Mouse (Mus musculus): ENCODE measurements around the gene Disp2.

Gene Disp2

GRCm38 (mm10) chr2:118752792-118753108 is 26.8 kb upstream of the Disp2 start:
- no peaks in the 10 kb centered on the region for H3K9me3 ChIP-seq (ENCODE audit: low read length)
- H3K36me3 ChIP-seq (ENCODE audit: insufficient read depth, low read length): no peaks in the 10 kb centered on the region
- no peak overlapping the region for H3K4me3 ChIP-seq (replicated peaks; ENCODE audit: low read length)
- peaks cover 38% of the 10 kb centered on the region for H3K4me1 ChIP-seq (replicated peaks; ENCODE audit: low read depth, low read length)
- no peak for TF ChIP-seq CTCF (conservative IDR thresholded peaks at IDR 0.05; ENCODE audit: low read length)
- H3K27me3 ChIP-seq (ENCODE audit: insufficient read depth, low read length): peaks cover 92% of the 10 kb centered on the region

- Histone ChIP-seq H3K4me3 (replicated peaks; ENCODE audit: low read length) (no peak overlapping the region), H3K9me3 (ENCODE audit: low read length) (no peaks in the 10 kb centered on the region), H3K27me3 (ENCODE audit: insufficient read depth, low read length) (peaks cover 92% of the 10 kb centered on the region), H3K36me3 (ENCODE audit: insufficient read depth, low read length) (no peaks in the 10 kb centered on the region), H3K4me1 (replicated peaks; ENCODE audit: low read depth, low read length) (peaks cover 42% of the 10 kb centered on the region)
- TF ChIP-seq NANOG (IDR thresholded peaks at IDR 0.05; ENCODE audit: borderline replicate concordance, low read length): no peak
- no peak for TF ChIP-seq CTCF (conservative IDR thresholded peaks at IDR 0.05; ENCODE audit: low read length)
- no peak for TF ChIP-seq POU5F1 (IDR thresholded peaks at IDR 0.05; ENCODE audit: borderline replicate concordance, low read length)
Observed at GRCm38 (mm10) chr2:118754143-118754542, 25.4 kb upstream of the Disp2 start.

GRCm38 (mm10) chr2:118755407-118755806 is 24.1 kb upstream of the Disp2 start:
- H3K4me3 ChIP-seq (replicated peaks; ENCODE audit: low read length): no peak overlapping the region
- peaks cover 90% of the 10 kb centered on the region for H3K27me3 ChIP-seq (ENCODE audit: insufficient read depth, low read length)
- no peaks in the 10 kb centered on the region for H3K36me3 ChIP-seq (ENCODE audit: insufficient read depth, low read length)
- H3K4me1 ChIP-seq (replicated peaks; ENCODE audit: low read depth, low read length): peaks cover 36% of the 10 kb centered on the region
- no peaks in the 10 kb centered on the region for H3K9me3 ChIP-seq (ENCODE audit: low read length)
- no peak for TF ChIP-seq POU5F1 (IDR thresholded peaks at IDR 0.05; ENCODE audit: borderline replicate concordance, low read length)

- Histone ChIP-seq H3K4me3 (replicated peaks; ENCODE audit: low read length) (no peak overlapping the region), H3K27me3 (ENCODE audit: insufficient read depth, low read length) (peaks cover 91% of the 10 kb centered on the region), H3K9me3 (ENCODE audit: low read length) (no peaks in the 10 kb centered on the region), H3K4me1 (replicated peaks; ENCODE audit: low read depth, low read length) (peaks cover 38% of the 10 kb centered on the region), H3K36me3 (ENCODE audit: insufficient read depth, low read length) (no peaks in the 10 kb centered on the region)
- TF ChIP-seq CTCF (conservative IDR thresholded peaks at IDR 0.05; ENCODE audit: low read length) (no peak), POU5F1 (IDR thresholded peaks at IDR 0.05; ENCODE audit: borderline replicate concordance, low read length) (no peak), NANOG (IDR thresholded peaks at IDR 0.05; ENCODE audit: borderline replicate concordance, low read length) (no peak)
Observed at GRCm38 (mm10) chr2:118756103-118756502, 23.4 kb upstream of the Disp2 start.

GRCm38 (mm10) chr2:118759828-118760227 is 19.7 kb upstream of the Disp2 start:
- TF ChIP-seq POU5F1 (IDR thresholded peaks at IDR 0.05; ENCODE audit: borderline replicate concordance, low read length): no peak
- TF ChIP-seq NANOG (IDR thresholded peaks at IDR 0.05; ENCODE audit: borderline replicate concordance, low read length): no peak
- TF ChIP-seq CTCF (conservative IDR thresholded peaks at IDR 0.05; ENCODE audit: low read length): peak; percentile 65
- Histone ChIP-seq H3K36me3 (ENCODE audit: insufficient read depth, low read length) (no peaks in the 10 kb centered on the region), H3K4me3 (replicated peaks; ENCODE audit: low read length) (no peak overlapping the region), H3K4me1 (replicated peaks; ENCODE audit: low read depth, low read length) (peaks cover 62% of the 10 kb centered on the region), H3K27me3 (ENCODE audit: insufficient read depth, low read length) (peaks cover 92% of the 10 kb centered on the region), H3K9me3 (ENCODE audit: low read length) (no peaks in the 10 kb centered on the region)

GRCm38 (mm10) chr2:118760311-118761025 is 19.1 kb upstream of the Disp2 start:
- Histone ChIP-seq H3K36me3 (ENCODE audit: insufficient read depth, low read length) (no peaks in the 10 kb centered on the region), H3K27me3 (ENCODE audit: insufficient read depth, low read length) (peaks cover 86% of the 10 kb centered on the region), H3K9me3 (ENCODE audit: low read length) (no peaks in the 10 kb centered on the region), H3K4me3 (replicated peaks; ENCODE audit: low read length) (no peak overlapping the region), H3K4me1 (replicated peaks; ENCODE audit: low read depth, low read length) (peaks cover 62% of the 10 kb centered on the region)
- no peak for TF ChIP-seq POU5F1 (IDR thresholded peaks at IDR 0.05; ENCODE audit: borderline replicate concordance, low read length)
- no peak for TF ChIP-seq NANOG (IDR thresholded peaks at IDR 0.05; ENCODE audit: borderline replicate concordance, low read length)
- TF ChIP-seq CTCF (conservative IDR thresholded peaks at IDR 0.05; ENCODE audit: low read length): no peak

- TF ChIP-seq NANOG (IDR thresholded peaks at IDR 0.05; ENCODE audit: borderline replicate concordance, low read length): no peak
- no peak for TF ChIP-seq CTCF (conservative IDR thresholded peaks at IDR 0.05; ENCODE audit: low read length)
- H3K4me3 ChIP-seq (replicated peaks; ENCODE audit: low read length): 0 out of 2 replicates have a peak overlapping the region, but pooled peaks have one; percentile 55
- peaks cover 84% of the 10 kb centered on the region for H3K27me3 ChIP-seq (ENCODE audit: insufficient read depth, low read length)
- H3K4me1 ChIP-seq (replicated peaks; ENCODE audit: low read depth, low read length): peaks cover 62% of the 10 kb centered on the region
- H3K9me3 ChIP-seq (ENCODE audit: low read length): no peaks in the 10 kb centered on the region
- H3K36me3 ChIP-seq (ENCODE audit: insufficient read depth, low read length): no peaks in the 10 kb centered on the region
Observed at GRCm38 (mm10) chr2:118761358-118761757, 18.2 kb upstream of the Disp2 start.

- Histone ChIP-seq H3K36me3 (ENCODE audit: insufficient read depth, low read length) (no peaks in the 10 kb centered on the region), H3K9me3 (ENCODE audit: low read length) (no peaks in the 10 kb centered on the region), H3K4me3 (replicated peaks; ENCODE audit: low read length) (peak within 1 kb of the TSS; percentile 55), H3K4me1 (replicated peaks; ENCODE audit: low read depth, low read length) (peaks cover 66% of the 10 kb centered on the region), H3K27me3 (ENCODE audit: insufficient read depth, low read length) (peaks cover 76% of the 10 kb centered on the region)
- no peak for TF ChIP-seq CTCF (conservative IDR thresholded peaks at IDR 0.05; ENCODE audit: low read length)
- TF ChIP-seq NANOG (IDR thresholded peaks at IDR 0.05; ENCODE audit: borderline replicate concordance, low read length): no peak
- TF ChIP-seq POU5F1 (IDR thresholded peaks at IDR 0.05; ENCODE audit: borderline replicate concordance, low read length): no peak
Observed at GRCm38 (mm10) chr2:118761906-118762783, 17.4 kb upstream of the Disp2 start, which contains the start of gene Ccdc9b. TSS of gene Ccdc9b (minus strand) at chr2:118762661.
